Mouse (Mus musculus) heart, embryonic 15.5 days (tissue): ENCODE measurements around the gene Polr3gl. TPM values are rescaled to one million over a fixed set of nuclear protein-coding genes. Genes with fewer than 3 reads are reported as not detected.
"Not testable (repeated sequence)": the region's sequence is repeated elsewhere in the genome, so short reads cannot be mapped to it uniquely, and the experiment has no call there.

ENCODE experiments used
- ATAC-seq: fragments of 200-750 bp; cut with Nextera tagmentation; replicated peaks from 2 replicates; pipeline ENCODE4 v1.8.0; 2017; ENCODE audit warnings: low read depth, moderate TSS enrichment; ENCODE audit not compliant: insufficient number of reproducible peaks, insufficient read depth, low FRiP score
- H3K27ac ChIP-seq: fragments of 300-500 bp; sonication (generic); 2 replicates; pipeline ENCODE4 v1.5.1; 2015; ENCODE audit warnings: mild to moderate bottlenecking, inconsistent platforms
- H3K27me3 ChIP-seq: fragments of 300-500 bp; sonication (generic); 2 replicates; pipeline ENCODE4 v1.6.1; 2015; ENCODE audit warnings: inconsistent platforms
- H3K36me3 ChIP-seq: fragments of 300-500 bp; sonication (generic); 2 replicates; pipeline ENCODE4 v1.6.1; 2015; ENCODE audit warnings: mild to moderate bottlenecking, inconsistent platforms
- H3K4me1 ChIP-seq: fragments of 300-500 bp; sonication (generic); replicated peaks from 2 replicates; pipeline ENCODE4 v1.6.1; 2015; ENCODE audit warnings: inconsistent platforms
- H3K4me2 ChIP-seq: fragments of 300-500 bp; sonication (generic); 2 replicates; pipeline ENCODE4 v1.6.1; 2015; ENCODE audit warnings: inconsistent platforms, mild to moderate bottlenecking, moderate library complexity
- H3K4me3 ChIP-seq: fragments of 300-500 bp; sonication (generic); 2 replicates; pipeline ENCODE4 v1.5.1; 2015; ENCODE audit warnings: mild to moderate bottlenecking, inconsistent platforms
- H3K9ac ChIP-seq: fragments of 300-500 bp; sonication (generic); 2 replicates; pipeline ENCODE4 v1.6.1; 2015; ENCODE audit warnings: mild to moderate bottlenecking, inconsistent platforms
- H3K9me3 ChIP-seq: fragments of 300-500 bp; sonication (generic); replicated peaks from 2 replicates; pipeline ENCODE4 v1.6.1; 2016; ENCODE audit warnings: inconsistent platforms
- WGBS: fragments of 180-500 bp; shearing (Covaris S2); methylation state at CpG from one replicate; pipeline ENCODE4 v1.1.7; 2015; ENCODE audit warnings: mixed read lengths; 5-methylcytosine and 5-hydroxymethylcytosine counted together
- polyA plus RNA-seq: library from polyadenylated mRNA; unstranded; fragments of >200 nt; fragmentation: Nextera tagmentation; extraction: Ambion mirVana; gene quantifications from 2 replicates; pipeline ENCODE4 v1.2.1, GENCODE M21; 2015

The Polr3gl gene
- polyA plus RNA-seq, 1 experiment from 2014 or later = 34.8 TPM

DNA sequence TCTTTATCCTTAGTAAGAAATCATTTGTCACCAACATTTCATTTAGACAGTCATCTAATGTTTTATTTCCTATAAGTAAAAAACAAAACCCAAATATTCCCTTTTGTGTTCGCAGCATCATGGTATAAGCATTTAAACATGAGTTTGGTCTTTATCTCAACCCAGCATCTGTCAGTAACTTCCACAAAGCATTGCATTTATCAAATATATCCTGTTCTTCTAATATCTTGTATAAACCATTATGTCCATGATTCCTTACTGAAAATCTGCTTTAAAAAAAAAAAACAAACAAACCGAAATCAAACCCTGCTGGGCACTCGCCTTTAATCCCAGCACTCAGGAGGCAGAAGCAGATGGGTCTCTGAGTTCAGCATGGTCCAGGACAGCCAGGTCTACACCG, 12.6 kb upstream of the Polr3gl start:
- H3K4me1 ChIP-seq = peaks cover 43% of the 10 kb centered on the region
- 87% methylated on average over 4 of the region's 4 CpGs for WGBS
- no peaks in the 10 kb centered on the region for H3K27me3 ChIP-seq
- no peak overlapping the region for H3K4me2 ChIP-seq
- no peak for ATAC-seq
- H3K36me3 ChIP-seq = no peaks in the 10 kb centered on the region
- no peaks in the 10 kb centered on the region for H3K9me3 ChIP-seq
- no peak overlapping the region for H3K9ac ChIP-seq
- H3K4me3 ChIP-seq = no peak overlapping the region
- H3K27ac ChIP-seq = no peak overlapping the region

DNA sequence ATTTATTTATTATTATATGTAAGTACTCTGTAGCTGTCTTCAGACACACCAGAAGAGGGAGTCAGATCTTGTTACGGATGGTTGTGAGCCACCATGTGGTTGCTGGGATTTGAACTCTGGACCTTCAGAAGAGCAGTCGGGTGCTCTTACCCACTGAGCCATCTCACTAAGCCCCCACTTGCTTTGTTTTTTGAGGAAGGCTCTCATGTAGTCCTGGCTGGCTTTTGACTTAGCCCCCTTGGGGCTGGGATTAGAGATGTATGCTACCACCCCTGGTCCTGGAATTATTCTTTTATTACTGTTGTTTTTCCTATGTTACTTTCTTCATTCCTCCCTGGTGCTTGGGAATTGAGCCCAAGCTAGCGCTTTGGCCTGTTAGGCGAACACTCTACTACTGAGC, 12.0 kb upstream of the Polr3gl start:
- 90% methylated on average over 4 of the region's 4 CpGs for WGBS
- H3K27ac ChIP-seq, H3K27me3 ChIP-seq, H3K9me3 ChIP-seq, H3K9ac ChIP-seq, ATAC-seq, H3K4me2 ChIP-seq, H3K4me3 ChIP-seq, H3K36me3 ChIP-seq: not testable (repeated sequence)
- H3K4me1 ChIP-seq = peaks cover 43% of the 10 kb centered on the region

DNA sequence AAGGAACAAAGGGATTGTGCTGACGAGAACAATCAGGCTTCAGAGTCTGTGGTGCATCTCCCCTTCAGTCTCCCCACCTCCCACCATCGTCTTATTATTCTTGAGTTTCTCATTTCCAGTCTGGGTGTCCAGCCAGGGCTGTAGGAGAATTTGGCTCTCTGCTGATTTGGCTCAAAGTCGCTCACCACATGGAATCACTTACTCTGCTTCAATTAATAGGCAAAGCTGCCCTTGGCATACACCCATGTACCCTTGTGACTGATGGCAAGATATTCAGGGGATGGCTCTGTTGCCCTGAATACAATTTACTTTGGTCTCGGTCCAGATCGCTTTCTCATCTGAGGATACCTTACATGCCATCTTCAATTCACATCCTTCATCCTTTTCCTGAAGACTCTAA, 9.3 kb upstream of the Polr3gl start:
- no peaks in the 10 kb centered on the region for H3K27me3 ChIP-seq
- H3K9me3 ChIP-seq = no peaks in the 10 kb centered on the region
- no peak for ATAC-seq
- H3K4me3 ChIP-seq = peak overlapping the region; percentile 71
- peak overlapping the region; percentile 97 for H3K27ac ChIP-seq
- H3K4me2 ChIP-seq = peak overlapping the region; percentile 64
- WGBS = 64% methylated on average over 5 of the region's 5 CpGs
- H3K9ac ChIP-seq = no peak overlapping the region; the same call in 1 of the 2 replicates
- no peaks in the 10 kb centered on the region for H3K36me3 ChIP-seq
- H3K4me1 ChIP-seq = peaks cover 54% of the 10 kb centered on the region

DNA sequence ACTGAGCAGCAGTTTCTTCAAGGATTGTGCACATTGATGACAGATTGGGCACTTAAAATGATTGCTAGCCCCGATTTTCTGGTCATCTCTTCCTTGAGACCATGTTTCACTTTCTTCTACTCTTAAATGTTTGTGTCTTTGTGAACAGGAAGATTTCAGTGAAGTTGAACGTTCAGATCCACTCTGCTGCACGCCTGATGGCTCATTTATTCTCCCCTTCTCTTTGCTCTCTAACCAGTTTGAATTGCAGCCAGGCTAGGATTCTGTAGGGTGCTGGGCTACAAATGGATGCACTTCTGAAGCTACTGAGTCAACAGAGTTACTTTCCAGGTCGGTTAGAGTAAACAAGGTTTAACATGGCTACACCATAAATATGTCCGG, 8.7 kb upstream of the Polr3gl start:
- ATAC-seq = no peak
- H3K9ac ChIP-seq = peak overlapping the region; percentile 76
- H3K4me2 ChIP-seq = peak overlapping the region; percentile 64
- no peaks in the 10 kb centered on the region for H3K36me3 ChIP-seq
- 39% methylated on average over 5 of the region's 5 CpGs for WGBS
- peak overlapping the region; percentile 97 for H3K27ac ChIP-seq
- H3K4me1 ChIP-seq = peaks cover 59% of the 10 kb centered on the region
- peak overlapping the region; percentile 71 for H3K4me3 ChIP-seq
- H3K27me3 ChIP-seq = no peaks in the 10 kb centered on the region
- H3K9me3 ChIP-seq = no peaks in the 10 kb centered on the region

DNA sequence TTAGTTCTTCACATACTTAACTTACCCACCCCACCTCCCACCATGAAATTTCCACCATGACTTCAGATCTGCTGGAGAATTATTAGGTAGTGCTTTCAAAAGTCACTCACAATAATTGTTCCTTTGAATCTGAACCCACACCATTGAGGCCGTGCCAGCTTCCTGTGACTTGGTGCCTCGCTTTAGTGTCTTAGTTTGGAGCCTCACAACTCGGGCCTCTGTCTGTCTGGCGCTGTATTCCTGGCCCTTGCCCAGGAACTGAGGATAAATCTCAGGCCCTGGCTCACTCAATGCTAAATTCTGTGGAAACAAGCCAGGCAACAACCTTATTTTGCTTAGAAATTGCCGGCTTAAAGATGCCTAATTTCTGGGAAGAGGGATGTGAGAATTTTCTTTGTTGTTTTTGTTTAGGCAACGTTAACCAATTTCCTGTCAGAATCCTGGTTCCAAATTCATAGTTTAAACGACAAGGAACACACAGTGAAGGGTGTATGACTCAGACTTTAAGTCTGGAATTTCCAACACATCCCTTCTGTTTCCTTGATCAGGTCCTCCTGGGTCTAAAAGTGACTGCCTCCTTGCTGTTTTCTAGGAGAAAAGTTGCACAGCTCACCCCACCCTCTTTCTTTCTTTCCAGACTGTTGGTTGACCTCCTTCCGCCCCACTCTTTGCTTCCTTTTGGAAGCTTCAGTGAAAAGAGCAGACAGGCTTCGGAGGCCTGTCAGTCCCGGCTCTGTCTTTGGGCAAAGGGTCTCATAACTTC, 8.1 kb upstream of the Polr3gl start:
- H3K4me2 ChIP-seq = peak overlapping the region; percentile 64
- peak overlapping the region; percentile 71 for H3K4me3 ChIP-seq
- no peaks in the 10 kb centered on the region for H3K27me3 ChIP-seq
- peak overlapping the region; percentile 76 for H3K9ac ChIP-seq
- no peak for ATAC-seq
- H3K4me1 ChIP-seq = peaks cover 58% of the 10 kb centered on the region
- H3K36me3 ChIP-seq = no peaks in the 10 kb centered on the region
- no peaks in the 10 kb centered on the region for H3K9me3 ChIP-seq
- 22% methylated on average over 10 of the region's 10 CpGs for WGBS
- peak overlapping the region; percentile 97 for H3K27ac ChIP-seq

DNA sequence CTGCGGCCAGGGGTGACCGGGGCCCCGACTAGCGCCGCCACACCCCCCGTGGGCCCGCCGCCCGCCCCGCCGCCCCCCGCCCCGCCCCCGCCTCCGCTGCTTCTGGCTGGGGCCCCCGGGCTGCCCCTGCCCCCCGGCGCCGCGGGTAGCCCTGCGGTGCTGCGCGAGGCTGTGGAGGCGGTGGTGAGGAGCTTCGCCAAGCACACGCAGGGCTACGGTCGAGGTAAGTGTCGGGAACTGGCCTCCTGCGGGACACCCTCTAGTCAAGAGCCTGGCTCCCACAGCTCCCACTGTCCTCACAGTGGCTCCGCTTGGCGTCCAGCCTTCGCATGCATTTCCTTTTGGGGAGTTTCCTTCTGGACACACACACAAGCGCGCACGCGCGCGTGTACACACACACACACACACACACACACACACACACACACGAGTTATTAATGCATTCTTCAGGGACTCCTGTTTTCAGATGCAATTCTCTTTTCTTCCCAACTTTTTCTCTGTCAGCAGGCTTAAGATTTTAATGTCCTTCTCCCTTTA, 7.3 kb upstream of the Polr3gl start:
- peaks cover 64% of the 10 kb centered on the region for H3K4me1 ChIP-seq
- H3K4me3 ChIP-seq = peak overlapping the region; percentile 71
- WGBS = under 1% methylated on average over 40 of the region's 40 CpGs
- H3K36me3 ChIP-seq = no peaks in the 10 kb centered on the region
- H3K9me3 ChIP-seq = no peaks in the 10 kb centered on the region
- H3K9ac ChIP-seq = peak overlapping the region; percentile 76
- H3K27me3 ChIP-seq = no peaks in the 10 kb centered on the region
- peak; percentile 80 for ATAC-seq
- H3K27ac ChIP-seq = peak overlapping the region; percentile 97
- peak overlapping the region; percentile 64 for H3K4me2 ChIP-seq

DNA sequence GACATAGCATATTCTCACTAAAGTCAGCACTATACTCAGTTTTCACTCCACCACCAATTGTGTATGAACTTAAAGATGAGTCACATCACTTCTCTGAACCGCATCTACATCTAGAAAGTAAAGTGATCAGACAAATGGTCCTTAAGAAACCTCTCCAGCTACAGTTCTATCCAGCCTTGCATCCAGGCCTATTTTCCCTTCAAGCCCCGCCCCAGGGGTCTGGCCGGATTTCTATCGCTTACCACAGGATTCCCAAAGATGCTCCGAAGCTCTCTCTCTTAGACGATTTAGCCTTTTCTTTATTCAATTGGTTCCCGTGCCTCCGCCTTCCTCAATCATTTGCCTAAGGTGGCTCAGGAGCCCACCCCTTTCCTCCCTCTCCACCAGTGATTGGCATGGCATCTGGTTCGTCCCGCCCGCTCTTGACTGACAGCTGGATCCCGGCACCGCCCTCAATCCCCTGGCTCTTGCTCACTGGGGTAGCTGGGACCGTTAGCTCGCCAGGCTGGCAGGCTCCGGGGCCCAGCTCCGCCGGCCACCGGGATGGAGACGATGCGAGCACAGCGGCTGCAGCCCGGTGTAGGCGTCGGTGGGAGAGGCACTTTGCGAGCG, 6.8 kb upstream of the Polr3gl start, which contains the start of gene Lix1l:
TSS of gene Lix1l (plus strand) at position 511 of the 612 bp plus-strand sequence.
- ATAC-seq = peak; percentile 92
- WGBS = under 1% methylated on average over 27 of the region's 27 CpGs
- Histone ChIP-seq H3K27me3 (no peaks in the 10 kb centered on the region), H3K36me3 (no peaks in the 10 kb centered on the region), H3K4me2 (peak within 1 kb of the TSS; percentile 64), H3K4me3 (peak within 1 kb of the TSS; percentile 71), H3K9me3 (no peaks in the 10 kb centered on the region), H3K4me1 (peaks cover 70% of the 10 kb centered on the region), H3K9ac (peak within 1 kb of the TSS; percentile 76), H3K27ac (peak within 1 kb of the TSS; percentile 97)

DNA sequence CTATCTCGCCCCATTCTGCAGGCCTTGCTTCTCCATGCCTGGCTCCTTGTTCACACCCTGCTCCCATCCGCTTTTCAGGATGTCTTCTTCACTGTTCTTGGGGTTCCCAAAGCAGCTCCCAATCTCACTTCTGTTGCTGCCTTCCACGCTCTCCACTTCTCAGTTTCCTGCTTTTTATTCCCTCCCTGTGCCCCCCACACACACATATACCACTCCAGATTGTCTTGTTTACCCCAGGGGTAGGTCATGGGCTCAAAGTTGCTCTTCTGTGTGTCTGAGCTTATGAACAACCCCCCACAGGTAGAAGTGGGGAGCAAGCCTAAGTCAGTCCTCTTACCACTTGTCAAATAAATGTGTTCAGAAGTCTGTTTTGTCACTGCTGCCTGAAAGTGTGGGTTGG, 5.4 kb upstream of the Polr3gl start:
- H3K4me1 ChIP-seq = peaks cover 67% of the 10 kb centered on the region
- no peaks in the 10 kb centered on the region for H3K27me3 ChIP-seq
- H3K9ac ChIP-seq = no peak overlapping the region
- no peaks in the 10 kb centered on the region for H3K9me3 ChIP-seq
- H3K36me3 ChIP-seq = no peaks in the 10 kb centered on the region
- ATAC-seq = no peak
- 80% methylated on average over 3 of the region's 3 CpGs for WGBS
- H3K27ac ChIP-seq = no peak overlapping the region
- no peak overlapping the region for H3K4me3 ChIP-seq
- H3K4me2 ChIP-seq = 0 out of 2 replicates have a peak overlapping the region, but pooled peaks have one; percentile 90

DNA sequence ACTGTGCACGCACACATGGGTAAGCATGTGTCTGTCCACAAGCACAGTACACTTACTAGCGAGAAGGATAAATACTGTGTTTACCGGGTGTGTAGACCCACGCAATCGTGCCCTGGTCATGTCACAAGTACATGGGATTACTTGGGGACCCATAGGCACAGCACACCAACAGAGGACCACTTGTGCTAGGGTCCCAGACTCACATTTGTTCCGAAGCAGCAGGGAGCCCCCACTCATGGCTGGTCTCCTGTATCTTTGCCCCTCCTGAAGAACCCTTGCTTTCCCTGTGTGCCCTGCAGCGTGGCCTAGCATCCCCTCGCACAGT, 5.0 kb upstream of the Polr3gl start:
- Histone ChIP-seq H3K27me3 (no peaks in the 10 kb centered on the region), H3K27ac (no peak overlapping the region), H3K4me3 (no peak overlapping the region), H3K9ac (0 out of 2 replicates have a peak overlapping the region, but pooled peaks have one; percentile 72), H3K4me1 (peaks cover 65% of the 10 kb centered on the region), H3K9me3 (no peaks in the 10 kb centered on the region), H3K36me3 (no peaks in the 10 kb centered on the region), H3K4me2 (peak overlapping the region; percentile 90)
- no peak for ATAC-seq
- WGBS = 69% methylated on average over 8 of the region's 8 CpGs

DNA sequence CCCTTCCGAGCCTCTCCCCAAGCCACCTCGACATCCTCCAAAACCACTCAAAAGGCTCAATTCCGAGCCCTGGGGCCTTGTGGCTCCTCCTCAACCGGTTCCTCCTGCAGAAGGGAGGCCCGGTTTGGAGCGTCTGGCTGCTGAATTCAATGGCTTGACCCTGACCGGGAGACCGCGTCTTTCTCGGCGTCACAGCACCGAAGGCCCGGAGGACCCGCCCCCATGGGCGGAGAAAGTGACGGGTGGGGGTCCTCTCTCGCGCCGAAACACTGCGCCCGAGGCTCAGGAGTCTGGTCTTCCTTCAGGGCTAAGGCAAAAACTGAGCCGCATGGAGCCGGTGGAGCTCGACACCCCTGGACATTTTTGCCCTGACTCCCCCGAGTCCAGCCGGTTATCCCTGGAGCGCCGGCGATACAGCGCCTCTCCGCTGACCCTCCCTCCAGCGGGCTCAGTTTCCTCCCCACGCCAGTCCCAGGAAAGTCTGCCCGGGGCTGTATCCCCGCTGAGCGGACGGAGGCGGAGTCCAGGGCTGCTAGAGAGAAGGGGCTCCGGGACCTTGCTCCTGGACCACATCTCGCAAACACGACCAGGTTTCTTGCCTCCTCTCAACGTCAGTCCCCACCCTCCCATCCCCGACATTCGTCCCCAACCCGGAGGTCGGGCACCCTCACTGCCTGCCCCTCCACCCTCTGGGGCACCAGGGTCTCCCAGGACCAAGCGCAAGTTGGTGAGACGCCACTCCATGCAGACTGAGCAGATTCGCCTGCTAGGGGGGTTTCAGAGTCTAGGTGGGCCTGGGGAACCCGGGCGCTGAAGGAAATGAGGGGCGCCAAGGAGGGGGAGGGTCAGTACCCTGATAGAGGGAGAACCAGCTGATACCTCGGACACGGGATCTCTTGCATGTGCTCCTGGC, 4.4 kb upstream of the Polr3gl start:
- no peaks in the 10 kb centered on the region for H3K36me3 ChIP-seq
- H3K9ac ChIP-seq = peak overlapping the region; percentile 72
- peak overlapping the region; percentile 80 for H3K27ac ChIP-seq
- peak overlapping the region; percentile 64 for H3K4me3 ChIP-seq
- H3K27me3 ChIP-seq = no peaks in the 10 kb centered on the region
- peak overlapping the region; percentile 90 for H3K4me2 ChIP-seq
- H3K4me1 ChIP-seq = peaks cover 59% of the 10 kb centered on the region
- 6% methylated on average over 54 of the region's 54 CpGs for WGBS
- H3K9me3 ChIP-seq = no peaks in the 10 kb centered on the region
- ATAC-seq = no peak

DNA sequence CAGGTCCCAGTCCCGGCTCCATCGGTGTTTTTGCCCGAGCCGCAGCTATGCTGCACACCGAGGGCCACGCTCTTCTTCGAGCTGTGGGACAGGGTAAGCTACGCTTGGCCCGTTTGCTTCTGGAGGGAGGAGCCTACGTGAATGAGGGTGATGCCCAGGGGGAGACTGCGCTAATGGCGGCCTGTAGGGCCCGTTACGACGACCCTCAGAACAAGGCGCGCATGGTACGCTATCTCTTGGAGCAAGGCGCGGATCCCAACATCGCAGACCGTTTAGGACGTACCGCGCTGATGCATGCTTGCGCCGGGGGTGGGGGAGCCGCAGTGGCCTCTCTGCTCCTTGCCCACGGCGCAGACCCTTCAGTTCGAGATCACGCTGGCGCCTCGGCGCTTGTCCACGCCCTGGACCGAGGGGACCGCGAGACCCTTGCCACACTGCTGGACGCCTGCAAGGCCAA, 3.5 kb upstream of the Polr3gl start:
- WGBS = under 1% methylated on average over 40 of the region's 40 CpGs
- Histone ChIP-seq H3K27ac (peak overlapping the region; percentile 80), H3K4me2 (peak overlapping the region; percentile 90), H3K36me3 (no peaks in the 10 kb centered on the region), H3K27me3 (no peaks in the 10 kb centered on the region), H3K4me1 (peaks cover 59% of the 10 kb centered on the region), H3K4me3 (peak overlapping the region; percentile 64), H3K9ac (peak overlapping the region; percentile 72), H3K9me3 (no peaks in the 10 kb centered on the region)
- no peak for ATAC-seq
